Mouse (Mus musculus): ENCODE measurements around the gene Slc5a4b. TPM values are rescaled to one million over a fixed set of nuclear protein-coding genes. Genes with fewer than 3 reads are reported as not detected.

The Slc5a4b gene
- polyA plus RNA-seq, 1 experiment: not detected

- no peak overlapping the region for H3ac ChIP-seq (ENCODE audit: control insufficient read depth, insufficient read length, low read depth)
- no peak for TF ChIP-seq CTCF (IDR thresholded peaks at IDR 0.05; ENCODE audit: control insufficient read depth, insufficient read depth, insufficient read length)
- TF ChIP-seq MAX (IDR thresholded peaks at IDR 0.05): no peak
- H3K79me2 ChIP-seq (ENCODE audit: control insufficient read depth, insufficient read depth): peaks cover 85% of the 10 kb centered on the region
- no peak overlapping the region for H3K4me3 ChIP-seq (ENCODE audit: insufficient read depth, poor library complexity, severe bottlenecking)
- H3K79me3 ChIP-seq (ENCODE audit: low read depth): peaks cover 57% of the 10 kb centered on the region
- H3K27me3 ChIP-seq (ENCODE audit: control insufficient read depth, insufficient read depth, insufficient read length): no peaks in the 10 kb centered on the region
- H3K36me3 ChIP-seq (ENCODE audit: control insufficient read depth, insufficient read depth): peaks cover 63% of the 10 kb centered on the region
Observed at GRCm38 (mm10) chr10:76036962-76037361, 73.8 kb downstream of the Slc5a4b start.

DNA sequence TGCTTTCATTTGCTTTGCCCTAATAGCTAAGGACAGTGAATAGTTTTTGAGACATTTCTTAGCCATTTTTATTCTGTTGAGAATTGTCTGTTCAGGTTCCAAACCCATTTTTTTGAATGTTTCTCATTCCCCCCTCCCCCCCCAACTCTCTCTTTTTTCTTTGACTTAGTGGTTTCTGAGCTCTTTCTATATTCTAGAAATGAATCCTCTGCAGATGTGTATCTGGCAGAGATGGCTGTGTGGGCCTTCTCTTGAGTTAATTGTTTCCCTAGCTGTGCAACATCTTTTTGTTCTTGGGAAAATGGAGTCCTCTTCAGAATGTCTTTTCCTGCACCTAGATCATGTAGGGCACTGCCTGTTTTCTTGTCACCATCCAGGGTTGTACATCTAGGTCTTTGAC lies 75.5 kb downstream of the Slc5a4b start:
- Histone ChIP-seq H3K4me3 (ENCODE audit: insufficient read depth, poor library complexity, severe bottlenecking) (no peak overlapping the region), H3ac (ENCODE audit: control insufficient read depth, insufficient read length, low read depth) (no peak overlapping the region), H3K27me3 (ENCODE audit: control insufficient read depth, insufficient read depth, insufficient read length) (no peaks in the 10 kb centered on the region), H3K79me3 (ENCODE audit: low read depth) (peaks cover 51% of the 10 kb centered on the region), H3K79me2 (ENCODE audit: control insufficient read depth, insufficient read depth) (peaks cover 77% of the 10 kb centered on the region), H3K36me3 (ENCODE audit: control insufficient read depth, insufficient read depth) (peaks cover 50% of the 10 kb centered on the region)
- TF ChIP-seq CEBPB (IDR thresholded peaks at IDR 0.05; ENCODE audit: low read depth) (no peak), MYOD1 (IDR thresholded peaks at IDR 0.05; ENCODE audit: control insufficient read depth, insufficient read length, low read depth) (no peak), MAX (IDR thresholded peaks at IDR 0.05) (no peak), FOSL1 (IDR thresholded peaks at IDR 0.05; ENCODE audit: insufficient read depth, low read length, poor library complexity, severe bottlenecking) (no peak), USF1 (IDR thresholded peaks at IDR 0.05; ENCODE audit: low read depth) (no peak), MYOG (IDR thresholded peaks at IDR 0.05; ENCODE audit: control insufficient read depth, extremely low read depth, insufficient read length) (no peak), CTCF (IDR thresholded peaks at IDR 0.05; ENCODE audit: control insufficient read depth, insufficient read depth, insufficient read length) (no peak)

- Histone ChIP-seq H3K36me3 (ENCODE audit: control insufficient read depth, insufficient read depth) (peaks cover 38% of the 10 kb centered on the region), H3K4me3 (ENCODE audit: insufficient read depth, poor library complexity, severe bottlenecking) (no peak overlapping the region), H3K79me2 (ENCODE audit: control insufficient read depth, insufficient read depth) (peaks cover 66% of the 10 kb centered on the region), H3ac (ENCODE audit: control insufficient read depth, insufficient read length, low read depth) (no peak overlapping the region), H3K79me3 (ENCODE audit: low read depth) (peaks cover 49% of the 10 kb centered on the region), H3K27me3 (ENCODE audit: control insufficient read depth, insufficient read depth, insufficient read length) (no peaks in the 10 kb centered on the region)
- TF ChIP-seq USF1 (IDR thresholded peaks at IDR 0.05; ENCODE audit: low read depth) (no peak), MYOG (IDR thresholded peaks at IDR 0.05; ENCODE audit: control insufficient read depth, extremely low read depth, insufficient read length) (no peak), MAX (IDR thresholded peaks at IDR 0.05) (no peak), CTCF (IDR thresholded peaks at IDR 0.05; ENCODE audit: control insufficient read depth, insufficient read depth, insufficient read length) (no peak), MYOD1 (IDR thresholded peaks at IDR 0.05; ENCODE audit: control insufficient read depth, insufficient read length, low read depth) (no peak), FOSL1 (IDR thresholded peaks at IDR 0.05; ENCODE audit: insufficient read depth, low read length, poor library complexity, severe bottlenecking) (no peak), CEBPB (IDR thresholded peaks at IDR 0.05; ENCODE audit: low read depth) (no peak)
Observed at GRCm38 (mm10) chr10:76034001-76034600, 76.7 kb downstream of the Slc5a4b start.

DNA sequence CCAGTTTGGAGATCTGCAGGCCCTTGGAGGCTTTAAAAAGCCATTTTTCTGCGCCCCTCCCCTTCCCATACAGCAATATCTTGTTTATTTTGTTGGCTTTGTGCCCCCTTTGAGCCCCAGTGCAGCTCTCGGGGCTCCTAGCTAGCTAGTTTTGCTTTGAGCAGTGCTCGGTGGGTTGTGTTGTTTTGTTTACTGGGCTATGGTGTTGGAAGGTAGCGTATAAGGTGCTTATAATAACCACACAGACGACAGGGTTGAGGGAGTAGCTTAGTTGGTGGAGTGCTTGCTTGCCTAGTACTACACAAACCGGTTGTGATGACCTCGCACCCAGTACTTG lies 77.7 kb downstream of the Slc5a4b start:
- H3K79me2 ChIP-seq (ENCODE audit: control insufficient read depth, insufficient read depth): peaks cover 56% of the 10 kb centered on the region
- no peaks in the 10 kb centered on the region for H3K27me3 ChIP-seq (ENCODE audit: control insufficient read depth, insufficient read depth, insufficient read length)
- peaks cover 47% of the 10 kb centered on the region for H3K79me3 ChIP-seq (ENCODE audit: low read depth)
- peaks cover 28% of the 10 kb centered on the region for H3K36me3 ChIP-seq (ENCODE audit: control insufficient read depth, insufficient read depth)
- H3ac ChIP-seq (ENCODE audit: control insufficient read depth, insufficient read length, low read depth): peak overlapping the region; percentile 100
- TF ChIP-seq MYOD1 (IDR thresholded peaks at IDR 0.05; ENCODE audit: control insufficient read depth, insufficient read length, low read depth) (no peak), MYOG (IDR thresholded peaks at IDR 0.05; ENCODE audit: control insufficient read depth, extremely low read depth, insufficient read length) (no peak), USF1 (IDR thresholded peaks at IDR 0.05; ENCODE audit: low read depth) (no peak), CTCF (IDR thresholded peaks at IDR 0.05; ENCODE audit: control insufficient read depth, insufficient read depth, insufficient read length) (no peak), CEBPB (IDR thresholded peaks at IDR 0.05; ENCODE audit: low read depth) (no peak)
- peak overlapping the region; percentile 96 for H3K4me3 ChIP-seq (ENCODE audit: insufficient read depth, poor library complexity, severe bottlenecking)

- Histone ChIP-seq H3K27me3 (ENCODE audit: control insufficient read depth, insufficient read depth, insufficient read length) (no peaks in the 10 kb centered on the region), H3K79me2 (ENCODE audit: control insufficient read depth, insufficient read depth) (peaks cover 51% of the 10 kb centered on the region), H3K79me3 (ENCODE audit: low read depth) (peaks cover 44% of the 10 kb centered on the region), H3K36me3 (ENCODE audit: control insufficient read depth, insufficient read depth) (peaks cover 23% of the 10 kb centered on the region), H3K4me3 (ENCODE audit: insufficient read depth, poor library complexity, severe bottlenecking) (peak within 1 kb of the TSS; percentile 96), H3ac (ENCODE audit: control insufficient read depth, insufficient read length, low read depth) (peak within 1 kb of the TSS; percentile 100)
- no peak for TF ChIP-seq MYOG (IDR thresholded peaks at IDR 0.05; ENCODE audit: control insufficient read depth, extremely low read depth, insufficient read length)
- TF ChIP-seq FOSL1 (IDR thresholded peaks at IDR 0.05; ENCODE audit: insufficient read depth, low read length, poor library complexity, severe bottlenecking): no peak
- TF ChIP-seq MYOD1 (IDR thresholded peaks at IDR 0.05; ENCODE audit: control insufficient read depth, insufficient read length, low read depth): no peak
- no peak for TF ChIP-seq CEBPB (IDR thresholded peaks at IDR 0.05; ENCODE audit: low read depth)
- peak; percentile 78 for TF ChIP-seq CTCF (IDR thresholded peaks at IDR 0.05; ENCODE audit: control insufficient read depth, insufficient read depth, insufficient read length)
- peak; percentile 34 for TF ChIP-seq MAX (IDR thresholded peaks at IDR 0.05)
- peak; percentile 11 for TF ChIP-seq USF1 (IDR thresholded peaks at IDR 0.05; ENCODE audit: low read depth)
Observed at GRCm38 (mm10) chr10:76032402-76033118, 78.2 kb downstream of the Slc5a4b start, which contains the start of gene Zfp280b. TSS of gene Zfp280b (plus strand) at chr10:76032650.

All from C2C12 (cell line).